Mouse (Mus musculus): ENCODE measurements around the gene Tmtc3. TPM values are rescaled to one million over a fixed set of nuclear protein-coding genes. Genes with fewer than 3 reads are reported as not detected.
"Not testable (repeated sequence)": the region's sequence is repeated elsewhere in the genome, so short reads cannot be mapped to it uniquely, and the experiment has no call there.

The Tmtc3 gene
- total RNA-seq (2021), result 10 to 100 TPM; 24.4 to 25.8 TPM
- long read RNA-seq, experiment 1, partial matches to known transcripts, result 0 of 2 reads
- long read RNA-seq, experiment 1, other reads (novel, unspliced or antisense), result 2 of 2 reads
- long read RNA-seq, experiment 2, partial matches to known transcripts, result 0 of 1 reads
- long read RNA-seq, experiment 2, other reads (novel, unspliced or antisense), result 1 of 1 reads

- DNase-seq, result peak; percentile 95
Measured at GRCm38 (mm10) chr10:100487097-100487978, at the start of gene Tmtc3, which contains the start of gene Cep290. Gene Tmtc3 (minus strand): TSS chr10:100487350. Gene Cep290 (plus strand): TSS chr10:100487558.

DNA sequence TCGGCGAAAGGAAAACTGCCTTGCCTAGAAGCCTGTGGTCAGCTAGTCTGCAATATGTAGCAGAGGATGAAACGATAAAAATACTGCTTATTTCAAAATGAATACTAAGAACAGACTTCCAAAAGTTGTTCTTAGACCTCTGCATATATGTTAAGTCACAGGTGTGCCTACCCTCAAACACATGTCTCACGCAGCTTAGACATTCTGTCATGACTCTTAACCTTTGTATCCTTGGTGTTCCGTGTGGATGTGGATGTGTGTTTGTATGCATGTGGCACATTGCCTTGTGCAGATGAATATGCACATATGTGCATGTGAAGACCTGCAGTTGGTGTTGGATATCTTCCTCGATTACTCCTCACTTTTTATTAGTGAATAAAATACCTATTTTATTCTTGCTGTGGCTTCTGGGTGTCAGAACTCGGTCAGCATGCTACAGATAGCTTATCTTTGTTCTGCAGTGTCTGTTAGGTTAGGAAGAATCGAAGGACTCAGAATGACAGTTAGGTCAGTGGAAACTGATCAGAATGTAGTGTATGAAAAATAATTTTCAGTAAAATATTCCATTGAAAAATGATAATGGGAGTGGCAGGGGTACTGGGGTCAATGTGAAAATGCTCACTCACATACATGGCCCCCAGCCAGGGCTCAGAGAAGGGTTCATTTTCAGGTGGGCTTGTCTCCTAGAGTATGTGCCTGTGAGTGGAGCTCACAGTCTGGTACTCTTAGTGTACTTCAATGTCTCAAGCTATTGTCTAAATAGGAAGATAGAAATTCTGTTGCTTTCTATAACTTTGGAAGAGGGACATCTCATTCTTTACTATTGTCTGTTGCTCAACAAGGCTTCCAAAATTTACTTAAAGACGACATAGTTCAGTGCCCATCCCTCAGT, 37.6 kb upstream of the Tmtc3 start:
- no peak for DNase-seq

- no peak for DNase-seq
Measured at GRCm38 (mm10) chr10:100522330-100522729, 35.2 kb upstream of the Tmtc3 start.

GRCm38 (mm10) chr10:100521617-100522016, 34.5 kb upstream of the Tmtc3 start:
- no peak for DNase-seq

DNA sequence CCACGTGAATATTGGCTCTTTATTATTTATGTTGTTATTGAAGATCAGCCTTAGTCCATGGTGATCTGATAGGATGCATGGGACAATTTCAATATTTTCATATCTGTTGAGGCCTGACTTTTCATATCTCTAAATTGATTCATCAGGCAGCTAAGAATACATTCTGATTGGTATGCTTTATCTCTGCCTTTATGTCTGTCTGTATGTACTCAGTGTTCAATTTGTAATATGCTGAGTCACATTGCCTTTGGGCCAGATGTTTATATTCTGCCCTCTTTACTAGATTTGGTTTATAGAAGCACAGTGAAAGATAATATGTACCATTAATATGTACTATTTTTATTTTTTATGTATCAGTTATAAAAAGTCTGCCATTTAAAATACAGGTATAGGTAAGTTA, 21.0 kb upstream of the Tmtc3 start:
- no peak for DNase-seq

DNA sequence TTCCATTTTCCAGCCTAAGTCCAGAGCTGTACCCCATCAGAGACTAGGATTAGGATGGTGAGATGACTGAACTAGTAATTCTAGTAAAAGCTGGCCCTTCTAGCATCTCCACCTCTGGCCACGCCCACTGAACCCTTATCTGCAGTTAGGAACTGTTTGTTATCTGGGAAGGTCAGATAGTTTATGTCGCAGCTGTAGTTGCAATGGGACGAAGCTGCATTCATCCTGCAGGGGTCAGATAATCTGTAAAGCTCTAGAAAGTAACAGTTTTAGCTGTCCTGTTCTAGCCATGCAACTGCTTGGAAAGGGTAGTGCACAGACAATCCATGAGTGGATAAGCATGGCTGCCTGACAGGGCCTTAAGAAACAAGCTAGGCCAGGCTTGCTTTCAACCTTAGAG, 11.2 kb upstream of the Tmtc3 start:
- peak in 1 of 2 experiments; percentile 52 for DNase-seq

- peak; percentile 25 to 33 for DNase-seq
Measured at GRCm38 (mm10) chr10:100491916-100492315, 4.8 kb upstream of the Tmtc3 start.

GRCm38 (mm10) chr10:100486701-100487096, 451 bp downstream of the Tmtc3 start:
- peak; percentile 7 to 27 for DNase-seq

- DNase-seq, result no peak
Measured at GRCm38 (mm10) chr10:100479538-100479937, 7.6 kb downstream of the Tmtc3 start.

GRCm38 (mm10) chr10:100475040-100475439, 12.1 kb downstream of the Tmtc3 start:
- no peak for DNase-seq

DNA sequence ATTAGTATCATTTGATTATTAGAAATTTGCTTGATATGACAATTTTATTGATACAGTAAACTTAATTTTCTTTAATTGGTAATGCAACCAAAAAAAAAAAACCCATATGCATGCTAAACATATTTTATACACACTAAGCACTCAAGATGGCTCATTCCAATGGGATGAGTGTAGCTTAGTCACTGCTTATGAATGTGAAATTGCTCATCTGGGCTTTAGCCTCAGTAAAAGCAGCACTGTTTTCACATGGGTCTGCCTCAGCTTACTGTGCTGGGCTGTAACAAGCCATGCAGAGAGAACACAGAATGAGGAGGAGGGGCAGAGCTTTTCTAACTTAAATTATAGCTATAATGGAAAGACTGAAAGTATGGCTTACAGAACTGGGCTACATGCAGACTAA, 26.6 kb downstream of the Tmtc3 start:
- no peak for DNase-seq

DNA sequence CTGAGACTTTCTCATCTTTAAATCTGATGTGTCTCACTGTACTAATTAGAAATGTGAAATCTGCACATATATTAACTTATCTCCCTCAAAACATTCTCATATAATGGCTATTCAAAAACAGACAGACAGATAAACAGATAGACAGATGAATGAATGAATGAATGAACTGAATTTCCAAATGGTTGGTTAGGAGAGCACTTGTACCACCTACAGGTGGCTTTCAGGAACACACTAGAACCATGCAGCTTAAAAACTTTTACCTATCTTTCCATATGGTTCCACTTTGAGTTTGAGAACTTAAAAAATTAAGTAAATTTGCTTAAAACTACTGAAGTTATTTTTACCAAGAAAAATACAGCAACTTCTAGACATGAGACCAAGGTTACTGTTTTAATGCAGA, 37.8 kb downstream of the Tmtc3 start:
- no peak for DNase-seq

GRCm38 (mm10) chr10:100427592-100427991, 59.6 kb downstream of the Tmtc3 start:
- DNase-seq, result no peak

GRCm38 (mm10) chr10:100415566-100415965, 71.6 kb downstream of the Tmtc3 start:
- peak; percentile 38 to 40 for DNase-seq

DNA sequence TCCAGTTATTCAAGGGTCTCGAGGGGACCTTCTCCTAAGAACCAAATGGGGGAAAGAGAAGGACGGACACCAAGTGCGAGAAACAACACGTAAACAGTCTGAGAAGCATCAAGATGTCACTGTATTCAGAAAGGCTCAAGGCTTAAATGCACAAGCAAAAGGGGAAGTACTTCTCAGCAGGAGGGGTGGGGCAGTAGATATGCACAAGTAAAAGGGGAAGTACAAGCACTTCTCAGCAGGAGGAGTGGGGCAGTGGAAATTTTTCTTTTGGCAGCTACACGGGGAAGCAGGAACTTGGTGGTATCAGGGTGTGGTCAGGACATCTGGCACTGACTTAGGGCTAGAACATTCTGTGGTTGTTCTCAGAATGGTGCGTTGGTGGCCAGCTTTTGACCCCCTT, 84.8 kb downstream of the Tmtc3 start:
- DNase-seq, result not testable (repeated sequence)

Other genes with a start within 250 kb of the Tmtc3 start
- not detected for gene Gm4301, start 151.7 kb downstream of the Tmtc3 start, total RNA-seq (2021)
- gene Gm4302, start 146.5 kb downstream of the Tmtc3 start, total RNA-seq (2021), result not detected
- gene Gm4303, start 141.4 kb downstream of the Tmtc3 start, total RNA-seq (2021), result not detected
- not detected for gene Gm4305, start 136.3 kb downstream of the Tmtc3 start, total RNA-seq (2021)
- not detected for gene Gm4307, start 126.0 kb downstream of the Tmtc3 start, total RNA-seq (2021)
- not detected for gene Gm4312, start 104.8 kb downstream of the Tmtc3 start, total RNA-seq (2021)
- 10 to 100 TPM; 10.7 to 11.0 TPM for gene Cep290, start 208 bp upstream of the Tmtc3 start, total RNA-seq (2021)
- gene 4930430F08Rik, start 103.1 kb upstream of the Tmtc3 start, total RNA-seq (2021), result 10 to 100 TPM in 1 of 2 experiments, 1 to 10 TPM in 1; 8.8 to 15.4 TPM
- gene 1700017N19Rik, start 103.1 kb upstream of the Tmtc3 start, total RNA-seq (2021), result not detected

Data from adrenal gland, postnatal 36 days (tissue).